Mouse (Mus musculus): ENCODE results near the gene Add2.

DNA sequence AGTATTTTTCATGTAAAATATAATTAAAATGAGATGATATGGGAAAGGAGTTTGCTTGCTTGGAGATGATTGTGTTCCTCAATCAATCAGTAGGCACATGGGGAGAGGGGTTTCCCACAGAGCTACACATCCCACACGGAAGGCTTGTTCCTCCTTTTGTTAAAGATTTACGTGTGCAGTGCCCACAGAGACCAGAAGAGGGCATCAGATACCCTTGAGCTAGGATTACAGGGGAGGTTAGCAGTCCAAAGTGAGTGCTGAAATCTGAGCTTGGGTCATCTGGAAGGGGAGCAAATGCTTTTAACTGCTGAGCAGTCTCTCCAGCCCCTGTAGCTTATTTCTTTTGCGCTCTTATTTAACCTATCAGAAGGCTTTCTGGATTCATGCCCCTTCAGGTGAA, 7.5 kb upstream of the Add2 start:
- TF ChIP-seq CTCF (IDR thresholded peaks at IDR 0.05; ENCODE audit: extremely low read depth, insufficient read depth, low read length) (peak; percentile 53), POLR2A (IDR thresholded peaks at IDR 0.05; ENCODE audit: extremely low read depth, insufficient read depth, low read length) (no peak)

Data from cortical plate, adult 2 months (tissue).